Mouse (Mus musculus): Measurements from ENCODE around the gene Bcl9. TPM values are rescaled to one million over a fixed set of nuclear protein-coding genes. Genes with fewer than 3 reads are reported as not detected.
A peak's percentile ranks its signal among the peaks of the same experiment; 100 is the strongest.

Bcl9 gene
- total and polyA plus RNA-seq, 2 experiments from 2014 or later = 32.2 to 61.3 TPM

DNA sequence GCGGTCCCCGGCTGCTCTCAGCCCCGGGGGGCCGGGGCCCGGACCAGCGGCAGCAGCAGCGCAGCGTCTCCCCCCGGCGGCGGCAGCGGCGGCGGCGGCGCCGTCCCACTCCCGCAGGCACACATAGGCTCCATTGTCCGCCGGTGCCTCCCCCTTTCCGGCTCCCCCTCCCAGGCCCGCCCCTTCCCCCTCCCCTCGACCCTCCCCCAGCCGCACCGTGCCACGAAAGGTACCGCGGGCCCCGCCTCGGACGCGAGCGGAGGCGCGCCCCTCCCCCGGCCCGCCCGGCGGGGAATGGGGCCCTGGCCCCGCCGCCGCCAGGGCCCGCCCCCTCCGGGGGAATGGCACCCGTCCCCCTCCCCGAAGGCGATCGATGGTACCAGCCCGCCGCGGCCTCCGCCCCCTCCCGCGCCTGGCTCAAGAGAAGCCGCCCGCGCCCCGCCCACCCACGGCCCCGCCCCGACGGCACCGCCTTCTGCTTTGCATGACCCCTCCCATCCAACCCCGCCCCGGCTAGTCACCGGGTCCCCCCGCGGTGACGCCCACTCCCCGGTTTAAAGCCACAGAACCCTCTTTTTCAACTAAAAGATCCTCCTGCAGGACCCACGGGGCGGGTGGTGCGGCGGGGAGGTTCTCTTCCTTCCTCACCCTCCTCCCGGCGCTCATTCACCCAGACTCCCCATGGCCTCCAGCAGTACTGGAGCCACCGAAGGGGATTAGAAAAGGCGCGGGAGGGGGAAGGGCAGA, 70.3 kb downstream of the Bcl9 start:
- Histone ChIP-seq H3K9ac (replicated peaks; ENCODE audit: low read length, poor library complexity, severe bottlenecking) (peak overlapping the region; percentile 86), H3K4me1 (ENCODE audit: insufficient read depth, low read length) (peaks cover 7% of the 10 kb centered on the region; the same call in 1 of the 2 replicates), H3K27me3 (ENCODE audit: insufficient read depth, low read length) (no peaks in the 10 kb centered on the region), H3K9me3 (ENCODE audit: low read length) (no peaks in the 10 kb centered on the region), H3K36me3 (ENCODE audit: insufficient read depth, low read length) (no peaks in the 10 kb centered on the region), H3K4me3 (ENCODE audit: low read depth, low read length) (peak overlapping the region; percentile 87), H3K27ac (ENCODE audit: low read depth, low read length) (peak overlapping the region; percentile 82), H3K4me2 (ENCODE audit: low read depth, low read length, poor library complexity, severe bottlenecking) (peak overlapping the region; percentile 84)
- TF ChIP-seq CTCF (IDR thresholded peaks at IDR 0.05) = no peak
- ATAC-seq (ENCODE audit: low FRiP score) (peak; percentile 93), DNase-seq (ENCODE audit: low spot score) (peak; percentile 94)
- 0% methylated on average over 12 of the region's 79 CpGs for WGBS

DNA sequence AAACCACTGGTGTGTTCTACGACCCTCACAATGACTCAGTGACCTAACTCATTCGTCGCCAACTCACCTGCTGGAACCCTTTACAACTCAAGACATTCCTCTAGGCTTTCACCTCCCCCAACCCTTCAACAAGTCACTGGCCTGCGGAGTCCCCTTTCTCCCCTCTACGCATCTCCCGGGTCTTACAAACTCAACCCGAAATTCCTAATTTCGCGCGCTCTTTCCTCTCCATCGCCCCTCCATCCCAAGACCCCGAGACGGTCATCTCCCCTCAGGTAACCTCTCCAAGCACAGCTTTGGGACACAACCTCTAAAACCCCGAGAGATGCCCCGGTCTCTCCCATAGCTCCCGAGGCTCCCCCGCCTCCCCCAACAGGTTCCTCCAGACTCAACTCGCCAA, 71.0 kb downstream of the Bcl9 start:
- TF ChIP-seq CTCF (IDR thresholded peaks at IDR 0.05) = no peak
- no peaks in the 10 kb centered on the region for H3K9me3 ChIP-seq (ENCODE audit: low read length)
- H3K4me2 ChIP-seq (ENCODE audit: low read depth, low read length, poor library complexity, severe bottlenecking) = peak overlapping the region; percentile 84
- H3K4me3 ChIP-seq (ENCODE audit: low read depth, low read length) = peak overlapping the region; percentile 87
- H3K36me3 ChIP-seq (ENCODE audit: insufficient read depth, low read length) = no peaks in the 10 kb centered on the region
- H3K27ac ChIP-seq (ENCODE audit: low read depth, low read length) = peak overlapping the region; percentile 82
- no peaks in the 10 kb centered on the region for H3K27me3 ChIP-seq (ENCODE audit: insufficient read depth, low read length)
- ATAC-seq (ENCODE audit: low FRiP score) (0 out of 2 replicates have a peak, but pooled peaks have one; percentile 6), DNase-seq (ENCODE audit: low spot score) (peak; percentile 15)
- H3K9ac ChIP-seq (replicated peaks; ENCODE audit: low read length, poor library complexity, severe bottlenecking) = peak overlapping the region; percentile 86
- WGBS = under 1% methylated on average over 17 of the region's 18 CpGs
- peaks cover 7% of the 10 kb centered on the region; the same call in 1 of the 2 replicates for H3K4me1 ChIP-seq (ENCODE audit: insufficient read depth, low read length)

DNA sequence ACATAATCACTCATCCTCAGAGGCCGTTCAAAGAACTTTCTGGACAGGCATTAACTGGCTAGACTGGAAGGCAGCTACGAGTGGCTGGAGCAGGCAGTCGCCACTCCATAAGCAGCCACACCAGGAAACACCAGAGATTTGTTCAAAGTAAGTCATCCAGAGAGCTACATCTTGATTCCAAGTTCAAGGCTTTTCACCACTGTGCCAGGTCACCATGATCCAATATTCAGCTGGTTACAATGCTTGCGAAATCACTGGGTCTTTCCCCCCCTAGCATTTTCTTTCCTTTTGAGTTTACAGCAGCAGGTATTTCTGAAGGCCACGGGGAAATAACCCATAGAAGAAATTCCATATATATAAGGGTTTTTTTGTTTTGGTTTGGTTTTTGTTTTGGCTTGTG, 72.5 kb downstream of the Bcl9 start:
- H3K9me3 ChIP-seq (ENCODE audit: low read length) = no peaks in the 10 kb centered on the region
- no peaks in the 10 kb centered on the region for H3K27me3 ChIP-seq (ENCODE audit: insufficient read depth, low read length)
- peaks cover 7% of the 10 kb centered on the region; the same call in 1 of the 2 replicates for H3K4me1 ChIP-seq (ENCODE audit: insufficient read depth, low read length)
- ATAC-seq (ENCODE audit: low FRiP score) = no peak
- no peak for TF ChIP-seq CTCF (IDR thresholded peaks at IDR 0.05)
- H3K4me3 ChIP-seq (ENCODE audit: low read depth, low read length) = no peak overlapping the region
- whole genome bisulfite sequencing = 71% methylated on average over 5 of the region's 5 CpGs
- H3K27ac ChIP-seq (ENCODE audit: low read depth, low read length) = no peak overlapping the region
- H3K36me3 ChIP-seq (ENCODE audit: insufficient read depth, low read length) = peaks cover 9% of the 10 kb centered on the region; the same call in 1 of the 2 replicates
- no peak overlapping the region for H3K4me2 ChIP-seq (ENCODE audit: low read depth, low read length, poor library complexity, severe bottlenecking)
- H3K9ac ChIP-seq (replicated peaks; ENCODE audit: low read length, poor library complexity, severe bottlenecking) = no peak overlapping the region
- no peak for DNase-seq (ENCODE audit: low spot score)

DNA sequence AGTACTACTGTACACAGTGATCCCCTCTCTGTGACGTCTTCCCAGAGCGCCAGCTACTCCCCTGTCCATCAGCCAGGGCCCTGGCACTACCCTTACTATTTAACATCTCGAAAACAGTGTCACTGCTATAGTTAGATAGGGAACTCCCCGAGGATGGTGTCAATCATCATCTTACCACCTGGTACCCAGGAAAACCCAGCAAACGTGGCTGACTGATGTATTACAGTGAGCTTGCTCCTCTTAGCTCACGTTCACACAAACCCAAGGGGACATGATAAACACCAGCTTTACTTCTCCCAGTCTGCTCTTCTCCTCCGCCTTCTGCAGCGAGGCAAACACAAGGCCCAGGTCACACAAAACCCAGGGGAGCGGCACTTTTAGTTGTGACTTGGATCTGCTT, 74.5 kb downstream of the Bcl9 start:
- ATAC-seq (ENCODE audit: low FRiP score) (no peak), DNase-seq (ENCODE audit: low spot score) (no peak)
- Histone ChIP-seq H3K27ac (ENCODE audit: low read depth, low read length) (no peak overlapping the region), H3K9ac (replicated peaks; ENCODE audit: low read length, poor library complexity, severe bottlenecking) (no peak overlapping the region), H3K9me3 (ENCODE audit: low read length) (no peaks in the 10 kb centered on the region), H3K4me1 (ENCODE audit: insufficient read depth, low read length) (peaks cover 7% of the 10 kb centered on the region; the same call in 1 of the 2 replicates), H3K27me3 (ENCODE audit: insufficient read depth, low read length) (no peaks in the 10 kb centered on the region), H3K36me3 (ENCODE audit: insufficient read depth, low read length) (peaks cover 18% of the 10 kb centered on the region), H3K4me3 (ENCODE audit: low read depth, low read length) (no peak overlapping the region), H3K4me2 (ENCODE audit: low read depth, low read length, poor library complexity, severe bottlenecking) (no peak overlapping the region)
- TF ChIP-seq CTCF (IDR thresholded peaks at IDR 0.05) = no peak
- 80% methylated on average over 9 of the region's 9 CpGs for WGBS

DNA sequence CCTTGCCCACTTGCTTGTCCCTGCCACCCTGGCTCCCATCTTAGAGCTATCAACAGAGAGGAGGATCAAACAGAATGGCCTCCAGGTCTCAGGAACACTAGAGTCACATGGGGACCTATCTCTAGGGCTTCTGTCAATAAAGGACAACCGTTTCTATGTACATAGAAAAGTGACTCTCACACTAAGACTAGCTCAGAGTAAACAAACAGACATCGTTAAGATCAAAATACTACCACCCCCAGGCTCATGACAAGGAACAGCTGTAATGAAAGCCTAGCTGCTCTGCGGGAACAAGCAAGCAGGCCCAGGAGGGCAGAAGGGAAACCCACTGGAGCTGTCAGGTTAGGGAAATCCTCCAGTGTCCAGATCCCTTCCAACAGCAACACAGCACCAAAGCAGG, 82.2 kb downstream of the Bcl9 start:
- Histone ChIP-seq H3K4me1 (ENCODE audit: insufficient read depth, low read length) (no peaks in the 10 kb centered on the region), H3K36me3 (ENCODE audit: insufficient read depth, low read length) (peaks cover 52% of the 10 kb centered on the region), H3K9ac (replicated peaks; ENCODE audit: low read length, poor library complexity, severe bottlenecking) (no peak overlapping the region; the same call in 1 of the 2 replicates), H3K27me3 (ENCODE audit: insufficient read depth, low read length) (no peaks in the 10 kb centered on the region), H3K27ac (ENCODE audit: low read depth, low read length) (no peak overlapping the region), H3K4me3 (ENCODE audit: low read depth, low read length) (no peak overlapping the region), H3K9me3 (ENCODE audit: low read length) (no peaks in the 10 kb centered on the region), H3K4me2 (ENCODE audit: low read depth, low read length, poor library complexity, severe bottlenecking) (no peak overlapping the region)
- DNase-seq (ENCODE audit: low spot score) = no peak
- 70% methylated on average over 3 of the region's 3 CpGs for WGBS
- ATAC-seq (ENCODE audit: low FRiP score) = no peak
- TF ChIP-seq CTCF (IDR thresholded peaks at IDR 0.05) = no peak

DNA sequence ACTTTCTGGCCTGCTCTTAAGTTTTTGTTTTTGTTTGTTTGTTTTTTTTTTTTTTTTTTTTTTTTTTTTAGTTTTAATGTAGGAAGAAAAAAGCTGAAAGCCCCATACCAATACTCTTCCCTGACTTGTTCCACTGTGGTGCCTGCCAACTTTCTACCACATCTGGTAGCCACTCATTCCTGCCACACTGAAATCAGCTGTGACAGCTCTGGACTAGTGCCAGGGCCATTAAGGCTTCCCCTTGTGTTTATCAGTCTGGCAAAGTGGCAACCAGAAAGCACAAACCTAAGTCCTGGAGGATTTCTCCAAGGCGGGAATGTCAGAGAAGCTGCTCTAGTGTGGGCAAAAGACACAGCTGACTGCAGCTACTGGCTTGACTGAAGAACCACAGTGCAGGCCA, 83.3 kb downstream of the Bcl9 start:
- Histone ChIP-seq H3K36me3 (ENCODE audit: insufficient read depth, low read length) (peaks cover 60% of the 10 kb centered on the region), H3K4me1 (ENCODE audit: insufficient read depth, low read length) (no peaks in the 10 kb centered on the region), H3K27me3 (ENCODE audit: insufficient read depth, low read length) (no peaks in the 10 kb centered on the region), H3K9me3 (ENCODE audit: low read length) (no peaks in the 10 kb centered on the region), H3K4me2 (ENCODE audit: low read depth, low read length, poor library complexity, severe bottlenecking) (no peak overlapping the region), H3K4me3 (ENCODE audit: low read depth, low read length) (no peak overlapping the region), H3K9ac (replicated peaks; ENCODE audit: low read length, poor library complexity, severe bottlenecking) (no peak overlapping the region), H3K27ac (ENCODE audit: low read depth, low read length) (no peak overlapping the region)
- no peak for ATAC-seq (ENCODE audit: low FRiP score)
- WGBS = 42% methylated on average over 1 of the region's 1 CpGs
- TF ChIP-seq CTCF (IDR thresholded peaks at IDR 0.05) = no peak
- DNase-seq (ENCODE audit: low spot score) = peak; percentile 61

Data from midbrain, postnatal 0 days (tissue).